ENCODE assay signal across 8 mouse cellular contexts in the genomic region with DNA sequence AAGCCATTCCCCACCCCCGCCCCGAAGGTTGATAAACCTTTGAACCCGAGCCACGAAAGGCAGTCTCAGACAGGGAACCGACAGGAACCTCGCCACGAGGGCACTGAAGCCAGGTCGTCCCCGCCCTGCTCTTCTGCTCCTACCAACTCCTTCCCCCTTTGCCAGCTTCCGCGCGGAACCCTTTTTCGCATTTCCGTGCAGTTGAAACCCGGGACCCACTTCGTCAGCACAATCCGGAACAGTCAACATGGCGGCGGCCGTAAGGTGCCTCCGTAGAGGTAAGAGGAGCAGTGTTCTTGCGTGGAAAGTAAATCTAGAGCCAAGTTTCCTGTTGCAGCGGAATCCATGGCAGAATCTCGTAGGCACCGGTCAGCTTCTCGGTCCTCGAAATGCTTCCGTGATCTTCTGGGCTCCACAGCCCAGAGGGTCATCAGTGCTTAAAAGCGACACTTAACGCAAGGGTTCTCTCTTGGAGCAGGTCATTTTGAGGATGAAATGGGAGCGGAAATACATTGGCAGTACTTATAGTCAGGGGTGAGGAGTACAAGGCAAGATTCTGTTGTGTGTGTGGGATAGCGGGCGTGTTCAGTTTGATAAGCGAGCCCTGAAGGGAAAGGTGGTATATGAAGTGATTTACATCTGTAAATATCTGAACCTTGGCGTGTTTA. TPM values are rescaled to one million over a fixed set of nuclear protein-coding genes. Genes with fewer than 3 reads are reported as not detected.
A peak's percentile ranks its signal among the peaks of the same experiment; 100 is the strongest.
DNase-seq lines count a peak whose midpoint lies in the region; ATAC-seq lines count a peak whose summit lies in the region.

No protein-coding gene starts in this region.

- intact Hi-C loops in gastrocnemius, postnatal 14 days (cut with DNase I; ENCODE audit: low total_unique reads): loop anchor here (5.0 kb wide), 1 partner anchor 48 kb away; a partner anchor contains a TSS
- intact Hi-C loops in left cerebral cortex, postnatal 10 days (cut with DNase I): loop anchor here (1.0 kb wide), 1 partner anchor 49 kb away; no protein-coding TSS in a partner anchor

- peak; percentile 89 for ATAC-seq in inflammation-experienced regulatory T-cells, adult 6 months
- ATAC-seq in megakaryocyte-erythroid progenitor cell, adult 5-6 weeks (replicated peaks; ENCODE audit: low FRiP score, low TSS enrichment, poor library complexity, severe bottlenecking): peak; percentile 91

- DNase-seq in adrenal gland, adult (ENCODE audit: inconsistent age in 2 of 2, low spot score in 1 of 2): peak; percentile 94 to 99
- DNase-seq in embryo, embryonic 10.5 days (ENCODE audit: low spot score): peak; percentile 95
- DNase-seq in gastrocnemius, postnatal 14 days: peak; percentile 92
- peak; percentile 90 to 93 for DNase-seq in left cerebral cortex, postnatal 10 days (ENCODE audit: extremely low spot score in 1 of 2, low spot score in 2 of 2)
- DNase-seq in right cerebral cortex, postnatal 25 days: peak; percentile 89
- peak; percentile 87 to 92 for DNase-seq in urinary bladder, postnatal 4 days (ENCODE audit: low spot score in 2 of 2)

RNA-seq across cellular contexts. Expression of a gene that starts 0.8 kb away (rescaled TPM):
- 10 to 100 TPM; 21.1 to 22.2 TPM for total RNA-seq in gastrocnemius, postnatal 14 days (2021)
- 10 to 100 TPM; 21.8 to 24.4 (median 23.1) TPM for polyA plus RNA-seq in inflammation-experienced regulatory T-cells, adult 6 months (2017; shearing (Covaris generic))
- 10 to 100 TPM; 13.8 to 15.8 TPM for total RNA-seq in left cerebral cortex, postnatal 10 days (2021)
- total RNA-seq in megakaryocyte-erythroid progenitor cell, adult 5-6 weeks (2014; fragmentation: Nextera tagmentation): 18.0 and 21.7 TPM in 2 replicates
- total RNA-seq in megakaryocyte-erythroid progenitor cell, adult 5-6 weeks (2017): 40.4 and 61.1 TPM in 2 replicates

RNA-seq across cellular contexts. Expression of a gene that starts 46.1 kb away (rescaled TPM):
- 10 to 100 TPM; 37.8 to 46.4 TPM for total RNA-seq in gastrocnemius, postnatal 14 days (2021)
- 10 to 100 TPM; 72.0 to 92.4 (median 79.4) TPM for polyA plus RNA-seq in inflammation-experienced regulatory T-cells, adult 6 months (2017; shearing (Covaris generic))
- 10 to 100 TPM; 66.1 to 78.1 TPM for total RNA-seq in left cerebral cortex, postnatal 10 days (2021)
- total RNA-seq in megakaryocyte-erythroid progenitor cell, adult 5-6 weeks (2014; fragmentation: Nextera tagmentation): 53.5 and 58.6 TPM in 2 replicates
- total RNA-seq in megakaryocyte-erythroid progenitor cell, adult 5-6 weeks (2017): 37.7 and 59.4 TPM in 2 replicates

Comparison
In these comparisons a context has a peak if more than half of its experiments do, and no peak if none do; other contexts are left out.
1. Peak in every context shown above with its lines: DNase-seq and ATAC-seq.